Mouse (Mus musculus) MEL (cell line): ENCODE data around the gene Dtx3l. TPM values are rescaled to one million over a fixed set of nuclear protein-coding genes. Genes with fewer than 3 reads are reported as not detected.
A peak's percentile ranks its signal among the peaks of the same experiment; 100 is the strongest.

Experiments used
- DNase-seq: peaks from one replicate; pipeline ENCODE4 v3.0.0; 2011; ENCODE audit warnings: low read depth, low spot score
- H3K27ac ChIP-seq: 2 replicates; pipeline ENCODE4 v1.5.1; 2012; ENCODE audit warnings: low read depth, mild to moderate bottlenecking, control low read depth, low read length, moderate library complexity; ENCODE audit not compliant: control insufficient read depth
- H3K27me3 ChIP-seq, 2 experiments: fragments of 150-350 bp in 1 of 2; sonication (generic) in 1 of 2; 2 replicates each; pipeline ENCODE4 v1.6.1; 2012; ENCODE audit warnings: low read length in 2 of 2, mild to moderate bottlenecking in 2 of 2, improper control_type of control experiment in 1 of 2, moderate library complexity in 1 of 2; ENCODE audit not compliant: insufficient read depth in 2 of 2, control insufficient read depth in 1 of 2
- H3K36me3 ChIP-seq, 2 experiments: 2 replicates each; pipeline ENCODE4 v1.6.1; 2012 to 2014; ENCODE audit warnings: low read length in 2 of 2, improper control_type of control experiment in 1 of 2, inconsistent platforms in 1 of 2, mild to moderate bottlenecking in 1 of 2; ENCODE audit not compliant: insufficient read depth in 2 of 2, control insufficient read depth in 1 of 2
- H3K4me1 ChIP-seq, 2 experiments: fragments of 150-350 bp in 1 of 2; sonication (generic) in 1 of 2; 2 replicates each; pipeline ENCODE4 v1.6.1; 2012; ENCODE audit warnings: low read length in 2 of 2, improper control_type of control experiment in 1 of 2, mild to moderate bottlenecking in 1 of 2; ENCODE audit not compliant: insufficient read depth in 2 of 2, control insufficient read depth in 1 of 2
- H3K4me3 ChIP-seq, 2 experiments: fragments of 150-350 bp in 1 of 2; sonication (generic) in 1 of 2; 2 replicates each; pipeline ENCODE4 v1.5.1; 2012; ENCODE audit warnings: low read depth in 2 of 2, low read length in 2 of 2, mild to moderate bottlenecking in 2 of 2, moderate library complexity in 2 of 2, control low read depth in 1 of 2, improper control_type of control experiment in 1 of 2; ENCODE audit not compliant: control insufficient read depth in 1 of 2, insufficient read depth in 1 of 2
- H3K79me2 ChIP-seq: 2 replicates; pipeline ENCODE4 v1.6.1; 2012; ENCODE audit warnings: mild to moderate bottlenecking, low read length, moderate library complexity; ENCODE audit not compliant: control insufficient read depth, poor library complexity, insufficient read depth
- H3K9ac ChIP-seq: 2 replicates; pipeline ENCODE4 v1.6.1; 2012; ENCODE audit warnings: low read depth, mild to moderate bottlenecking, control low read depth, low read length, moderate library complexity; ENCODE audit not compliant: control insufficient read depth, poor library complexity, severe bottlenecking
- H3K9me3 ChIP-seq: fragments of 150-350 bp; sonication (generic); replicated peaks from 2 replicates; pipeline ENCODE4 v1.6.1; 2012; ENCODE audit warnings: mild to moderate bottlenecking, low read length, improper control_type of control experiment, moderate library complexity; ENCODE audit not compliant: insufficient read depth
- BHLHE40 ChIP-seq: IDR thresholded peaks from 2 replicates; pipeline ENCODE4 v1.6.1; 2012; ENCODE audit warnings: low read depth, mild to moderate bottlenecking, inconsistent platforms, low read length, improper control_type of control experiment, borderline replicate concordance
- CHD1 ChIP-seq: IDR thresholded peaks from 2 replicates; pipeline ENCODE4 v1.6.1; 2012; ENCODE audit warnings: low read depth, mild to moderate bottlenecking, inconsistent platforms, low read length, improper control_type of control experiment
- E2F4 ChIP-seq: IDR thresholded peaks from 2 replicates; pipeline ENCODE4 v1.6.1; 2011; ENCODE audit warnings: low read depth, low read length, improper control_type of control experiment, borderline replicate concordance
- EP300 ChIP-seq, 2 experiments: IDR thresholded peaks; 2 replicates each; pipeline ENCODE4 v1.6.1; 2011; ENCODE audit warnings: improper control_type of control experiment in 2 of 2, low read length in 2 of 2, low read depth in 1 of 2, mild to moderate bottlenecking in 1 of 2
- ETS1 ChIP-seq: IDR thresholded peaks from 2 replicates; pipeline ENCODE4 v1.6.1; 2012; ENCODE audit warnings: low read depth, mild to moderate bottlenecking, inconsistent platforms, low read length, improper control_type of control experiment, moderate library complexity
- GATA1 ChIP-seq: IDR thresholded peaks from 2 replicates; pipeline ENCODE4 v1.6.1; 2011; ENCODE audit warnings: low read depth, low read length, improper control_type of control experiment
- JUND ChIP-seq: IDR thresholded peaks from 2 replicates; pipeline ENCODE4 v1.6.1; 2011; ENCODE audit warnings: low read depth, mild to moderate bottlenecking, improper control_type of control experiment, low read length
- KAT2A ChIP-seq: conservative IDR thresholded peaks from 2 replicates; pipeline ENCODE4 v1.6.1; 2012; ENCODE audit warnings: low read depth, low read length, improper control_type of control experiment, inconsistent platforms
- MAX ChIP-seq: IDR thresholded peaks from 2 replicates; pipeline ENCODE4 v1.6.1; 2011; ENCODE audit warnings: low read length, improper control_type of control experiment
- MAZ ChIP-seq: IDR thresholded peaks from 2 replicates; pipeline ENCODE4 v1.6.1; 2012; ENCODE audit warnings: low read depth, mild to moderate bottlenecking, inconsistent platforms, low read length, improper control_type of control experiment
- MEF2A ChIP-seq: IDR thresholded peaks from 2 replicates; pipeline ENCODE4 v1.6.1; 2014; ENCODE audit warnings: low read depth, mild to moderate bottlenecking, inconsistent platforms, low read length, improper control_type of control experiment; ENCODE audit not compliant: poor library complexity, insufficient replicate concordance, severe bottlenecking; ENCODE audit errors: extremely low read depth
- MXI1 ChIP-seq: IDR thresholded peaks from 2 replicates; pipeline ENCODE4 v1.6.1; 2011; ENCODE audit warnings: mild to moderate bottlenecking, low read depth, low read length, improper control_type of control experiment
- MYC ChIP-seq: IDR thresholded peaks from 2 replicates; pipeline ENCODE4 v1.6.1; 2011; ENCODE audit warnings: low read depth, mild to moderate bottlenecking, low read length, improper control_type of control experiment, moderate library complexity
- NELFE ChIP-seq: IDR thresholded peaks from 2 replicates; pipeline ENCODE4 v1.6.1; 2011; ENCODE audit warnings: low read depth, low read length, improper control_type of control experiment
- POLR2AphosphoS2 ChIP-seq: IDR thresholded peaks from 2 replicates; pipeline ENCODE4 v1.6.1; 2011; ENCODE audit warnings: low read length, improper control_type of control experiment
- RAD21 ChIP-seq: IDR thresholded peaks from 2 replicates; pipeline ENCODE4 v1.6.1; 2011; ENCODE audit warnings: mild to moderate bottlenecking, low read depth, low read length, improper control_type of control experiment
- SIN3A ChIP-seq: IDR thresholded peaks from 2 replicates; pipeline ENCODE4 v1.6.1; 2012; ENCODE audit warnings: low read length, improper control_type of control experiment, inconsistent platforms
- TBP ChIP-seq: IDR thresholded peaks from 2 replicates; pipeline ENCODE4 v1.8.0; 2011; ENCODE audit warnings: low read depth, low read length, improper control_type of control experiment
- TCF12 ChIP-seq: IDR thresholded peaks from 2 replicates; pipeline ENCODE4 v1.6.1; 2014; ENCODE audit warnings: low read depth, mild to moderate bottlenecking, inconsistent platforms, low read length, improper control_type of control experiment, moderate library complexity
- USF1 ChIP-seq: IDR thresholded peaks from 2 replicates; pipeline ENCODE4 v1.6.1; 2014; ENCODE audit warnings: low read depth, mild to moderate bottlenecking, inconsistent platforms, low read length, improper control_type of control experiment, moderate library complexity
- USF2 ChIP-seq, 2 experiments: IDR thresholded peaks; 2 replicates each; pipeline ENCODE4 v1.6.1; 2011 to 2012; ENCODE audit warnings: improper control_type of control experiment in 2 of 2, low read length in 2 of 2, borderline replicate concordance in 1 of 2, inconsistent platforms in 1 of 2, low read depth in 1 of 2, mild to moderate bottlenecking in 1 of 2; ENCODE audit not compliant: insufficient read depth in 1 of 2
- ZKSCAN1 ChIP-seq: IDR thresholded peaks from 2 replicates; pipeline ENCODE4 v1.6.1; 2012; ENCODE audit warnings: low read depth, mild to moderate bottlenecking, inconsistent platforms, low read length, improper control_type of control experiment, moderate library complexity
- ZMIZ1 ChIP-seq: IDR thresholded peaks from 2 replicates; pipeline ENCODE4 v1.6.1; 2012; ENCODE audit warnings: low read depth, mild to moderate bottlenecking, inconsistent platforms, low read length, improper control_type of control experiment, moderate library complexity
- polyA plus RNA-seq, 2 experiments: library from polyadenylated mRNA; stranded (reverse) in 1 of 2; unstranded in 1 of 2; fragments of >175 nt in 1 of 2; fragments of >200 nt in 1 of 2; gene quantifications; 2 replicates each; pipeline versions ENCODE4 v1.2.1 to v1.2.4; 2012; ENCODE audit warnings: low replicate concordance in 2 of 2, low read depth in 1 of 2; ENCODE audit not compliant: insufficient read length in 2 of 2, insufficient read depth in 1 of 2, missing spikeins in 1 of 2
- total RNA-seq: library from RNA; depleted of rRNA; stranded (reverse); fragments of 300-350 nt; gene quantifications from 2 replicates; pipeline ENCODE4 v1.2.3, GENCODE M21; 2012

The Dtx3l gene
- total and polyA plus RNA-seq, 3 experiments, result 3.9 to 6.0 TPM; not detected in 1

GRCm38 (mm10) chr16:35907432-35908201, 31.3 kb downstream of the Dtx3l start:
- no peaks in the 10 kb centered on the region for H3K9me3 ChIP-seq
- H3K4me1 ChIP-seq, result peaks cover 2 to 16% of the 10 kb centered on the region in 2 experiments; a peak in 2 of 4 replicates
- peaks cover 0 to 16% of the 10 kb centered on the region in 2 experiments; a peak in 2 of 4 replicates for H3K36me3 ChIP-seq
- no peaks in the 10 kb centered on the region for H3K79me2 ChIP-seq
- TF ChIP-seq ETS1, result peak; percentile 90
- TF ChIP-seq RAD21, result no peak
- TF ChIP-seq MAZ, result no peak
- peak; percentile 92 for TF ChIP-seq MAX
- TF ChIP-seq NELFE, result no peak
- peak; percentile 87 for TF ChIP-seq SIN3A
- TF ChIP-seq MXI1, result peak; percentile 95
- peak; percentile 50 for TF ChIP-seq GATA1
- TF ChIP-seq EP300 (IDR thresholded peaks at IDR 0.05; ENCODE audit: low read depth in 1 of 2, low read length in 2 of 2), result peak; percentile 59 to 78
- peak; percentile 69; the same call in 1 of the 2 replicates for TF ChIP-seq MYC
- TF ChIP-seq USF2 (IDR thresholded peaks at IDR 0.05; ENCODE audit: borderline replicate concordance in 1 of 2, insufficient read depth in 1 of 2, low read depth in 1 of 2, low read length in 2 of 2), result 0 out of 4 replicates have a peak, but pooled peaks of 1 of the 2 experiments have one; percentile 17
- peak; percentile 40; the same call in 1 of the 2 replicates for TF ChIP-seq TCF12
- TF ChIP-seq USF1, result peak; percentile 72; the same call in 1 of the 2 replicates
- TF ChIP-seq JUND, result 0 out of 2 replicates have a peak, but pooled peaks have one; percentile 46
- DNase-seq, result peak; percentile 73
- H3K9ac ChIP-seq, result no peak overlapping the region
- H3K27me3 ChIP-seq, result no peaks in the 10 kb centered on the region
- H3K27ac ChIP-seq, result no peak overlapping the region
- no peak overlapping the region for H3K4me3 ChIP-seq

GRCm38 (mm10) chr16:35906887-35907286, 32.1 kb downstream of the Dtx3l start:
- TF ChIP-seq CHD1 (no peak), MAX (no peak), KAT2A (no peak), NELFE (no peak), ZKSCAN1 (no peak), TBP (no peak), POLR2AphosphoS2 (no peak), MEF2A (no peak), JUND (no peak), ZMIZ1 (no peak), MYC (no peak), E2F4 (no peak), SIN3A (no peak), BHLHE40 (no peak)
- Histone ChIP-seq H3K4me1 (peaks cover 2 to 15% of the 10 kb centered on the region in 2 experiments; a peak in 2 of 4 replicates), H3K27ac (no peak overlapping the region)

More at GRCm38 (mm10) chr16:35906887-35907286, 32.1 kb downstream of the Dtx3l start:
- no peak for DNase-seq
- H3K9ac ChIP-seq, result no peak overlapping the region
- H3K9me3 ChIP-seq, result no peaks in the 10 kb centered on the region
- no peaks in the 10 kb centered on the region for H3K27me3 ChIP-seq
- no peaks in the 10 kb centered on the region for H3K79me2 ChIP-seq
- peaks cover 0 to 16% of the 10 kb centered on the region in 2 experiments; a peak in 2 of 4 replicates for H3K36me3 ChIP-seq
- H3K4me3 ChIP-seq, result no peak overlapping the region
